In the genomic region with DNA sequence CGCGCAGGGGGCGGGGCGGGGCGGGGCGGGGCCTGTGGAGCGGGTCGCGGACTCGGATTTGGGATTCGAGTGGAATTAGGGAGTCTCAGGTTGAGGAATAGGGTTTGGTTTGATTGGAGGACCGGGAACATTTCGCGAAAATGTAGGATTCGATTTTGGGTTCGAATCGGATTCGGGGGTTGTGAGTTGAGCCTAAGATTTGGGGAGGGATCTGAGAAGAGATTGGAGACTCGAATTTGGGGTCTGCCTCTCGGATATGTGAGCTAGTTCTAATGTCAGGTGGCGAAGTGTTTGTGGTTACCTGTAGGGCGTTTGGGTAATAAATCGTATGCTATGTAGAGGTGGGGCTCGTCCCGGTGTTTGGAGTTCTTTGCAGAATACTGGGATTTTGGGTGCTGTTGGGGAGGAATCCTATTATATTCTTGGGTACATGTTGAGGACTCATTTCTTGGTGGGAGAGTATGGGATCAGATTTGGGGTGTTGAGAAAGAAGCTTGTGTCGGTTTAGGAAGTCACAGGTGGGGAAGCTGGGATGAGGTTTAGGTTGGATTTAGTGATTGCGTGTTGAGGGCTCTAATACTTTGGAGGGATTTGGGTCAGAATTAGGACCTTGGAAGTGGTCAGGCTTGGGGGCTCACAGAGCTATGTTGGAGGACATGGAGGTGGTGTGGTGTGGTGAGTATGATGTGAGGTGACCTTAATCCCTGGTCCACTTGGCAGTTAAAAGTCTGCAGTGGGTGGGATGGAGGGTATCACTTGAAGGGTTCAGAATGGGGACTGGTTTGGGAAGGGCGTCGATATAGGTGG, we compare ENCODE assay signal across 8 mouse cellular contexts. TPM values are rescaled to one million over a fixed set of nuclear protein-coding genes. Genes with fewer than 3 reads are reported as not detected.
DNase-seq lines count a peak whose midpoint lies in the region; ATAC-seq and TF ChIP-seq lines count a peak whose summit lies in the region.

No protein-coding gene starts in this region.

- TF ChIP-seq CTCF in kidney, postnatal 0 days (IDR thresholded peaks at IDR 0.05; ENCODE audit: low read depth): no peak

- H3K9me3 ChIP-seq in kidney, postnatal 0 days (replicated peaks; ENCODE audit: low read length): no peaks in the 10 kb centered on the region
- no peaks in the 10 kb centered on the region for H3K9me3 ChIP-seq in embryonic facial prominence, embryonic 11.5 days (replicated peaks; ENCODE audit: control insufficient read depth, low read length)
- no peaks in the 10 kb centered on the region for H3K9me3 ChIP-seq in hindbrain, embryonic 16.5 days (ENCODE audit: control insufficient read depth, low read length)
- no peaks in the 10 kb centered on the region for H3K9me3 ChIP-seq in midbrain, embryonic 16.5 days (replicated peaks; ENCODE audit: control insufficient read depth, low read length, poor library complexity, severe bottlenecking)

- peak overlapping the region; percentile 95 for H3K9ac ChIP-seq in kidney, postnatal 0 days (ENCODE audit: low read depth, low read length)
- peak overlapping the region; percentile 94 for H3K9ac ChIP-seq in embryonic facial prominence, embryonic 11.5 days (replicated peaks; ENCODE audit: low read length)
- peak overlapping the region; percentile 92 for H3K9ac ChIP-seq in hindbrain, embryonic 16.5 days (ENCODE audit: low read depth, low read length)
- H3K9ac ChIP-seq in midbrain, embryonic 16.5 days (ENCODE audit: low read depth, low read length): peak overlapping the region; percentile 92

- H3K27ac ChIP-seq in kidney, postnatal 0 days: peak overlapping the region; percentile 93
- peak overlapping the region; percentile 72 for H3K27ac ChIP-seq in embryonic facial prominence, embryonic 11.5 days (replicated peaks; ENCODE audit: low read depth, low read length)
- H3K27ac ChIP-seq in hindbrain, embryonic 16.5 days (ENCODE audit: low read depth, low read length): peak overlapping the region; percentile 92
- H3K27ac ChIP-seq in midbrain, embryonic 16.5 days (ENCODE audit: low read length): peak overlapping the region; percentile 94

- H3K27me3 ChIP-seq in kidney, postnatal 0 days (ENCODE audit: insufficient read depth, low read length): no peaks in the 10 kb centered on the region
- H3K27me3 ChIP-seq in embryonic facial prominence, embryonic 11.5 days (ENCODE audit: control insufficient read depth, insufficient read depth, low read length): no peaks in the 10 kb centered on the region
- no peaks in the 10 kb centered on the region for H3K27me3 ChIP-seq in hindbrain, embryonic 16.5 days (replicated peaks; ENCODE audit: control insufficient read depth, insufficient read depth, low read length)
- H3K27me3 ChIP-seq in midbrain, embryonic 16.5 days (ENCODE audit: control insufficient read depth, insufficient read depth, low read depth, low read length): no peaks in the 10 kb centered on the region

- no peak for DNase-seq in kidney, postnatal 0 days (ENCODE audit: low spot score)
- DNase-seq in kidney, adult 11 months: no peak
- DNase-seq in embryonic facial prominence, embryonic 11.5 days (ENCODE audit: low spot score): no peak
- DNase-seq in gastrocnemius, adult 8-10 months (ENCODE audit: low spot score in 2 of 2): no peak
- no peak for DNase-seq in layer of hippocampus, adult 18-20 months (ENCODE audit: low spot score in 2 of 2)
- no peak for DNase-seq in thymus, postnatal 14 days

- H3K36me3 ChIP-seq in kidney, postnatal 0 days (ENCODE audit: insufficient read depth, low read length): peaks cover 15% of the 10 kb centered on the region; the same call in 1 of the 2 replicates
- peaks cover 5% of the 10 kb centered on the region for H3K36me3 ChIP-seq in embryonic facial prominence, embryonic 11.5 days (replicated peaks; ENCODE audit: control insufficient read depth, insufficient read depth, low read depth, low read length)
- peaks cover 11% of the 10 kb centered on the region for H3K36me3 ChIP-seq in hindbrain, embryonic 16.5 days (ENCODE audit: control insufficient read depth, insufficient read depth, low read length)
- H3K36me3 ChIP-seq in midbrain, embryonic 16.5 days (ENCODE audit: control insufficient read depth, insufficient read depth, low read length): peaks cover 10% of the 10 kb centered on the region

- H3K4me2 ChIP-seq in kidney, postnatal 0 days (ENCODE audit: low read length): peak overlapping the region; percentile 64
- peak overlapping the region; percentile 94 for H3K4me2 ChIP-seq in embryonic facial prominence, embryonic 11.5 days (ENCODE audit: low read depth, low read length)
- H3K4me2 ChIP-seq in hindbrain, embryonic 16.5 days (ENCODE audit: low read length): peak overlapping the region; percentile 98
- H3K4me2 ChIP-seq in midbrain, embryonic 16.5 days (ENCODE audit: low read length): peak overlapping the region; percentile 91

- H3K4me3 ChIP-seq in kidney, postnatal 0 days (replicated peaks; ENCODE audit: low read depth, low read length): peak overlapping the region; percentile 78
- H3K4me3 ChIP-seq in embryonic facial prominence, embryonic 11.5 days (ENCODE audit: low read depth, low read length): peak overlapping the region; percentile 77
- H3K4me3 ChIP-seq in hindbrain, embryonic 16.5 days (ENCODE audit: low read length): peak overlapping the region; percentile 77
- H3K4me3 ChIP-seq in midbrain, embryonic 16.5 days (ENCODE audit: low read depth, low read length): peak overlapping the region; percentile 85

- 0 out of 2 replicates have a peak, but pooled peaks cover 12% of the 10 kb centered on the region for H3K4me1 ChIP-seq in kidney, postnatal 0 days (replicated peaks; ENCODE audit: insufficient read depth, low read length)
- peaks cover 2% of the 10 kb centered on the region; the same call in 1 of the 2 replicates for H3K4me1 ChIP-seq in embryonic facial prominence, embryonic 11.5 days (ENCODE audit: control insufficient read depth, insufficient read depth, low read length)
- peaks cover 12% of the 10 kb centered on the region for H3K4me1 ChIP-seq in hindbrain, embryonic 16.5 days (ENCODE audit: control insufficient read depth, insufficient read depth, low read depth, low read length)
- H3K4me1 ChIP-seq in midbrain, embryonic 16.5 days (ENCODE audit: control insufficient read depth, insufficient read depth, low read length): peaks cover 20% of the 10 kb centered on the region

- no peak for ATAC-seq in kidney, postnatal 0 days (replicated peaks; ENCODE audit: low FRiP score, low read depth)
- ATAC-seq in embryonic facial prominence, embryonic 11.5 days (replicated peaks; ENCODE audit: insufficient number of reproducible peaks, low FRiP score, low TSS enrichment, low read depth): no peak
- ATAC-seq in hindbrain, embryonic 16.5 days: no peak
- ATAC-seq in midbrain, embryonic 16.5 days: no peak

- 5% methylated on average over 29 of the region's 29 CpGs for WGBS in kidney, postnatal 0 days
- 8% methylated on average over 27 of the region's 29 CpGs for WGBS in embryonic facial prominence, embryonic 11.5 days
- WGBS in hindbrain, embryonic 16.5 days: 7% methylated on average over 28 of the region's 29 CpGs
- 8% methylated on average over 28 of the region's 29 CpGs for WGBS in midbrain, embryonic 16.5 days

RNA-seq across cellular contexts. Expression of gene Oaz1, which starts 0.8 kb away (rescaled TPM):
- polyA plus RNA-seq in kidney, postnatal 0 days (2015; fragmentation: Nextera tagmentation; extraction: Ambion mirVana): 1,422 and 1,480 TPM in 2 replicates
- polyA plus RNA-seq in embryonic facial prominence, embryonic 11.5 days (2014; fragmentation: Nextera tagmentation; extraction: Ambion mirVana): 1,818 and 1,942 TPM in 2 replicates
- polyA plus RNA-seq in hindbrain, embryonic 16.5 days (2015; fragmentation: Nextera tagmentation; extraction: Ambion mirVana): 1,272 and 1,293 TPM in 2 replicates
- 1,102 and 1,149 TPM in 2 replicates for polyA plus RNA-seq in midbrain, embryonic 16.5 days (2015; fragmentation: Nextera tagmentation; extraction: Ambion mirVana)
- 1,000 to 10,000 TPM in 1 of 4 experiments, 100 to 1,000 TPM in 3; 735 to 1,031 (median 850) TPM for total RNA-seq in gastrocnemius, adult 8-10 months (2022)
- total RNA-seq in layer of hippocampus, adult 18-20 months (2021): 100 to 1,000 TPM; 518 to 519 TPM

RNA-seq across cellular contexts. Expression of gene Jsrp1, which starts 14.0 kb away (rescaled TPM):
- 4.0 and 4.6 TPM in 2 replicates for polyA plus RNA-seq in kidney, postnatal 0 days (2015; fragmentation: Nextera tagmentation; extraction: Ambion mirVana)
- 0.60 and 1.2 TPM in 2 replicates for polyA plus RNA-seq in embryonic facial prominence, embryonic 11.5 days (2014; fragmentation: Nextera tagmentation; extraction: Ambion mirVana)
- polyA plus RNA-seq in hindbrain, embryonic 16.5 days (2015; fragmentation: Nextera tagmentation; extraction: Ambion mirVana): 1.1 and 1.2 TPM in 2 replicates
- polyA plus RNA-seq in midbrain, embryonic 16.5 days (2015; fragmentation: Nextera tagmentation; extraction: Ambion mirVana): 0.39 and 0.45 TPM in 2 replicates
- total RNA-seq in gastrocnemius, adult 8-10 months (2022): 100 to 1,000 TPM; 455 to 508 (median 490) TPM
- total RNA-seq in layer of hippocampus, adult 18-20 months (2021): 1 to 10 TPM; 2.2 to 3.0 TPM

RNA-seq across cellular contexts. Expression of gene Lingo3, which starts 16.6 kb away (rescaled TPM):
- polyA plus RNA-seq in kidney, postnatal 0 days (2015; fragmentation: Nextera tagmentation; extraction: Ambion mirVana): 0.61 and 0.89 TPM in 2 replicates
- polyA plus RNA-seq in embryonic facial prominence, embryonic 11.5 days (2014; fragmentation: Nextera tagmentation; extraction: Ambion mirVana): 0.49 and 0.67 TPM in 2 replicates
- 22.1 and 23.3 TPM in 2 replicates for polyA plus RNA-seq in hindbrain, embryonic 16.5 days (2015; fragmentation: Nextera tagmentation; extraction: Ambion mirVana)
- 12.6 and 16.9 TPM in 2 replicates for polyA plus RNA-seq in midbrain, embryonic 16.5 days (2015; fragmentation: Nextera tagmentation; extraction: Ambion mirVana)
- 10 to 100 TPM in 3 of 4 experiments, 1 to 10 TPM in 1; 7.4 to 12.5 (median 10.4) TPM for total RNA-seq in gastrocnemius, adult 8-10 months (2022)
- 10 to 100 TPM; 42.7 to 51.6 TPM for total RNA-seq in layer of hippocampus, adult 18-20 months (2021)

RNA-seq across cellular contexts. Expression of gene Amh, which starts 22.2 kb away (rescaled TPM):
- polyA plus RNA-seq in kidney, postnatal 0 days (2015; fragmentation: Nextera tagmentation; extraction: Ambion mirVana): 0.09 TPM in 1 of 2 replicates, not detected in the other
- not detected in 2 replicates for polyA plus RNA-seq in embryonic facial prominence, embryonic 11.5 days (2014; fragmentation: Nextera tagmentation; extraction: Ambion mirVana)
- not detected in 2 replicates for polyA plus RNA-seq in hindbrain, embryonic 16.5 days (2015; fragmentation: Nextera tagmentation; extraction: Ambion mirVana)
- polyA plus RNA-seq in midbrain, embryonic 16.5 days (2015; fragmentation: Nextera tagmentation; extraction: Ambion mirVana): not detected in 2 replicates
- under 1 TPM in 3 of 4 experiments, not detected in 1; 0.22 to 0.40 (median 0.24) TPM for total RNA-seq in gastrocnemius, adult 8-10 months (2022)
- total RNA-seq in layer of hippocampus, adult 18-20 months (2021): 1 to 10 TPM; 3.3 to 3.6 TPM

RNA-seq across cellular contexts. Expression of gene Lsm7, which starts 27.7 kb away (rescaled TPM):
- polyA plus RNA-seq in kidney, postnatal 0 days (2015; fragmentation: Nextera tagmentation; extraction: Ambion mirVana): 269 and 270 TPM in 2 replicates
- 282 and 329 TPM in 2 replicates for polyA plus RNA-seq in embryonic facial prominence, embryonic 11.5 days (2014; fragmentation: Nextera tagmentation; extraction: Ambion mirVana)
- 197 and 208 TPM in 2 replicates for polyA plus RNA-seq in hindbrain, embryonic 16.5 days (2015; fragmentation: Nextera tagmentation; extraction: Ambion mirVana)
- polyA plus RNA-seq in midbrain, embryonic 16.5 days (2015; fragmentation: Nextera tagmentation; extraction: Ambion mirVana): 202 and 205 TPM in 2 replicates
- total RNA-seq in gastrocnemius, adult 8-10 months (2022): 10 to 100 TPM in 3 of 4 experiments, 1 to 10 TPM in 1; 6.2 to 19.0 (median 14.5) TPM
- total RNA-seq in layer of hippocampus, adult 18-20 months (2021): 10 to 100 TPM; 41.4 to 50.4 TPM
